Mouse (Mus musculus) G1E (cell line): ENCODE results near the gene Zfp46. TPM values are rescaled to one million over a fixed set of nuclear protein-coding genes. Genes with fewer than 3 reads are reported as not detected.

ENCODE experiments used
- ATAC-seq: 2 replicates; pipeline ENCODE4 v1.8.0; 2016; ENCODE audit warnings: mild to moderate bottlenecking; ENCODE audit not compliant: insufficient number of reproducible peaks, poor library complexity, low FRiP score, severe bottlenecking; ENCODE audit errors: extremely low read depth
- DNase-seq: peaks from one replicate; pipeline ENCODE4 v3.0.0; 2012; ENCODE audit warnings: low spot score
- H3K27me3 ChIP-seq: 2 replicates; pipeline ENCODE4 v1.6.1; 2012; ENCODE audit warnings: mild to moderate bottlenecking, low read length, inconsistent platforms; ENCODE audit not compliant: insufficient read depth
- H3K36me3 ChIP-seq: replicated peaks from 2 replicates; pipeline ENCODE3; 2012; ENCODE audit warnings: mild to moderate bottlenecking, inconsistent platforms
- H3K4me1 ChIP-seq: 2 replicates; pipeline ENCODE4 v1.6.1; 2012; ENCODE audit warnings: low read depth, low read length, inconsistent platforms, mixed read lengths; ENCODE audit not compliant: insufficient read depth
- H3K4me3 ChIP-seq: 2 replicates; pipeline ENCODE4 v1.5.1; 2012; ENCODE audit warnings: low read depth, mild to moderate bottlenecking, inconsistent platforms, low read length, moderate library complexity, mixed read lengths
- H3K9me3 ChIP-seq: replicated peaks from 2 replicates; pipeline ENCODE4 v1.6.1; 2012; ENCODE audit warnings: inconsistent platforms
- CTCF ChIP-seq: IDR thresholded peaks from 2 replicates; pipeline ENCODE4 v1.5.1; 2012; ENCODE audit warnings: low read depth, low read length, inconsistent platforms, mixed read lengths
- GATA1 ChIP-seq: IDR thresholded peaks from 2 replicates; pipeline ENCODE4 v1.6.1; 2012; ENCODE audit warnings: borderline replicate concordance, low read length, inconsistent platforms, mixed read lengths
- GATA2 ChIP-seq: IDR thresholded peaks from 2 replicates; pipeline ENCODE4 v1.6.1; 2012; ENCODE audit warnings: low read depth, low read length, inconsistent platforms, borderline replicate concordance
- POLR2AphosphoS5 ChIP-seq: IDR thresholded peaks from 2 replicates; pipeline ENCODE4 v1.6.1; 2012; ENCODE audit warnings: low read depth, low read length, inconsistent platforms; ENCODE audit not compliant: insufficient replicate concordance
- TAL1 ChIP-seq: conservative IDR thresholded peaks from 2 replicates; pipeline ENCODE4 v1.6.1; 2012; ENCODE audit warnings: low read depth, low read length, inconsistent platforms, mixed read lengths
- polyA plus RNA-seq: library from polyadenylated mRNA; stranded (reverse); fragments of >175 nt; gene quantifications from 2 replicates; pipeline ENCODE4 v1.2.3, GENCODE M21; 2012
- total RNA-seq, 2 experiments: library from RNA; stranded (forward) in 1 of 2; stranded (reverse) in 1 of 2; fragments of 200-1000 nt in 1 of 2; fragments of >200 nt in 1 of 2; fragmentation: Nextera tagmentation in 1 of 2; gene quantifications; 2 replicates each; pipeline ENCODE4 v1.2.3; 2014 to 2017

The Zfp46 gene
- total and polyA plus RNA-seq, 3 experiments = 6.1 to 19.9 (median 13.9) TPM

DNA sequence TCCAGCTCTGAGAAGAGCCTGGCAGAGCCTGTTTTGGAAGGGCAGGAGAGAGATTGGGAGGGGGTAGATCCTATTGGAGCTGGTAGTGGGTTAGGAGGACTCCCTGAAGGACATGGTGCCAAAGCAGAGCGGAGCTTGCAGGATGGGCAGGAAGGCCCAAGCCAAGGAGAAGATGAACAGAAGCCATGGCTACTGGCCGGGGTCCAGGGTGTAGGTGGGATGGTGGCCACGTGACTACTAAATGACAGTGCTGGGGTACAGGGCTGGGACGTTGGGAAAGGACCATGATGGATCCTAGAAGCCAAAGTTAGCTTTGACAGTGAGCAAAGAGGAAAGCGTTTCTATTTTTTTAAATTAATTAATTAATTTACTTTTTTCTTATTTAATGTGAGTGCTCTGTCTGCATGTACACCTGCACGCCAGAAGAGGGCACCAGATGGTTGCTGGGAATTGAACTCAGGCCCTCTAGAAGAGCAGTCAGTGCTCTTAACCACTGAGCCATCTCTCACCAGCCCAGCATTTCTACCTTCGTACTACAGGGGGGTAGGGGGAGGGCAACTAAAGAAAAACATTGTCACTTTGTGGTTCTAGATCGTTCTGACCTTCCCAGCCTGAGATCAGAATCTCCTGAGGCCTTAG lies 42.3 kb upstream of the Zfp46 start:
- H3K27me3 ChIP-seq = peaks cover 71% of the 10 kb centered on the region
- DNase-seq = no peak
- H3K4me1 ChIP-seq = peaks cover 4% of the 10 kb centered on the region
- no peaks in the 10 kb centered on the region for H3K9me3 ChIP-seq
- H3K36me3 ChIP-seq = no peaks in the 10 kb centered on the region
- H3K4me3 ChIP-seq = no peak overlapping the region
- no peak for TF ChIP-seq TAL1
- no peak for TF ChIP-seq GATA1
- TF ChIP-seq POLR2AphosphoS5 = no peak
- no peak for TF ChIP-seq CTCF
- TF ChIP-seq GATA2 = no peak
- ATAC-seq = no peak

DNA sequence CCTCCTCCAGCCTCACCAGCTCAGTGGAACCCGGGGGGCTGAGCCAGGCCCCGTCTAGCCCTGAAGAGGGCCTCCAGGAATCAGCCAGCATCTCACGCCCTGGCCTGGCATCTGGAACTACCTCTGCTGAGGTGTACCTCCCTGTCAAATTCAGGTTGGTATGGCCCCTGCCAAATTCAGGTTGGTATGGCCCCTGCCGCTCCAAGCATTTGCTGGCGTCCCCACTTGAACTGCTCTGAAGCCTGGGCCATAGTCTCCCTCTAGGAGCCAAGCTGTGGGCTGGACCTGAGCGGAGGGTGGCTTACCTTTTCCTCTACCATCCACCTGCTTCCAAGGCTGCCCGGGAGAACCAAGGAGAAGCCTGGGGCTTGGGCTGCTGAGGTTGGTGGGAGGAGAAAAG lies 41.8 kb upstream of the Zfp46 start:
- Histone ChIP-seq H3K4me3 (no peak overlapping the region), H3K27me3 (peaks cover 76% of the 10 kb centered on the region), H3K9me3 (no peaks in the 10 kb centered on the region), H3K4me1 (peaks cover 7% of the 10 kb centered on the region), H3K36me3 (no peaks in the 10 kb centered on the region)
- DNase-seq = no peak
- TF ChIP-seq POLR2AphosphoS5 (no peak), TAL1 (no peak), GATA1 (no peak), CTCF (no peak), GATA2 (no peak)
- no peak for ATAC-seq

DNA sequence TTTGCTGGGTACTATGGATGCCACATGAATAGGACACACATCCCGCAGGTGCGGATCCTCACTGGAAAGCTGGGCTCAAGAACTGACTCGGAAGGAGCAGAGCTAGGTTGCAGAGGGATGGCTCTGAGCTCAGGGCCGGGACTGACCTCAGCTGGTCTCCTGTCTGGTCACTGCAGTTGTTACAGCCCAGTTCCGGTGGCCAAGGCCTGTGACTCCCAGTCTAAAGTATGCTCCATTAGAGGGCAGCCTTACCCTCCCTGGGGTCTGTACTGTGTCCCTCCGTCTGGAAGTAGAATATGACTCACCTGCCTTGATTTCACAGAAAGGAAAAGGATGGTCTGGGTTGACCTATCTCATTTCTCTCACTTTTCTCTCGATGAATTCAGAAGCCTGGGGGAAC lies 40.3 kb upstream of the Zfp46 start:
- H3K36me3 ChIP-seq = no peaks in the 10 kb centered on the region
- no peaks in the 10 kb centered on the region for H3K9me3 ChIP-seq
- H3K4me1 ChIP-seq = peaks cover 13% of the 10 kb centered on the region
- DNase-seq (no peak), ATAC-seq (no peak)
- peaks cover 80% of the 10 kb centered on the region for H3K27me3 ChIP-seq
- H3K4me3 ChIP-seq = no peak overlapping the region
- TF ChIP-seq GATA1 (no peak), TAL1 (no peak), GATA2 (no peak), CTCF (no peak), POLR2AphosphoS5 (no peak)

DNA sequence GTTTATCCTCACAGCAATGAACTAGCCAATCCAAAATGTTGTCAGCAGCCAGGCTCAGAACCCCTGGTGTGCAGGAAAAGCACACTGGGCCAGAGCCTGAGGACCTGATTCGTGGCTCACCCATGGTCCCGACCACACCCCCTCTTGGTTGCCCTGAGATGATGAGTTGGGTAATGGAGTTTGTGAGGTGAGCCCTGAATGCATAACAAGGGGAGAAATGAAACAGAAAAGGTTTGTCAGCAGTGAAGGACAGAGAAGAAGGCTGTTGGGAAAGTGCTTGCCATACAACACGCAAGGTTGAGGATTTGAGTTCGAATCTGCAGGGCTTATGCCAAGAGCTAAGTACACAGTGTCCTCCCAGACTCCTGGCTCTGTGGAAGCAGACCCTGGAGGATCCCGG lies 38.8 kb upstream of the Zfp46 start:
- DNase-seq (no peak), ATAC-seq (no peak)
- Histone ChIP-seq H3K27me3 (peaks cover 89% of the 10 kb centered on the region), H3K36me3 (no peaks in the 10 kb centered on the region), H3K4me1 (peaks cover 9% of the 10 kb centered on the region), H3K9me3 (no peaks in the 10 kb centered on the region), H3K4me3 (no peak overlapping the region)
- TF ChIP-seq GATA2 = no peak
- no peak for TF ChIP-seq GATA1
- TF ChIP-seq TAL1 = no peak

DNA sequence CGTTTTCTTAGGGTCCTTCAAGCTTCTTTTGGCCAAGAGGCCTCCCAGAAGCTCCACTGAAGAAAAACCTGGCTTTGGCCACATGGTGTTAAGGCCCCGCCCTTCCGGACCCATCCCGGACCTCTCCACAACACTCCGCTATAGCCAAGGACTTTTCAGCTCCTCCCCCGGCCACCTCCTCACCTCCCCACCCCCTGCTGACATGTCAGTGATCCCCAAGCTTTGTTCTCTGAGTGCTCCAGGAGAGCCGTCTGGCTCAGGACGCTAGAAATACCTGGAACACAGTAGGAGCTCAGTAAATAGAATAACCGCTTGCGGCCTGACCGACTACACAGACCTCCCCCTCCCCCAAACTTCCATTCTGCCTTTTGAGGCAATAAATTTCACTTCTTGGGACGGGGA lies 37.9 kb upstream of the Zfp46 start:
- H3K27me3 ChIP-seq = peaks cover 80% of the 10 kb centered on the region
- ATAC-seq (no peak), DNase-seq (no peak)
- TF ChIP-seq TAL1 (no peak), GATA1 (no peak), GATA2 (no peak), CTCF (no peak), POLR2AphosphoS5 (no peak)
- H3K9me3 ChIP-seq = no peaks in the 10 kb centered on the region
- peaks cover 9% of the 10 kb centered on the region for H3K4me1 ChIP-seq
- H3K4me3 ChIP-seq = no peak overlapping the region
- H3K36me3 ChIP-seq = no peaks in the 10 kb centered on the region

DNA sequence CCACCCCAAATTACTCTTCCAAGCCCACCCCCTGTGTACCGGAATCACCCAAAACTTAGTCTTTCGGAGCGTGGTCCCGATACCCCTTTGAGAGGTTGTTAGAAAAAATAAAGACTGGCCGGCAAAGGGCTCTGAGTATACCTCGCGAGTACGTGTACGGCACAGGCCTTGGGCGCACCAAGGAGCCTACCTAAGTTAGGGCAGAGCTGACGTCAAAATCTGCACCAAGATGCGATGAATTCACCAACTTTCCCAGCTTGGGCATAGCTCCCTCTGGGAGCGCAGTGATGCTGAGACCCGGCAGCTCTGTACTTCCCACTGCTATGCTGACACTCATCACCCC lies 37.1 kb upstream of the Zfp46 start:
- H3K9me3 ChIP-seq = no peaks in the 10 kb centered on the region
- H3K27me3 ChIP-seq = peaks cover 78% of the 10 kb centered on the region
- H3K4me3 ChIP-seq = no peak overlapping the region

More for the DNA sequence above, 37.1 kb upstream of the Zfp46 start:
- TF ChIP-seq CTCF (no peak), GATA2 (no peak), POLR2AphosphoS5 (no peak), GATA1 (no peak), TAL1 (no peak)
- DNase-seq (no peak), ATAC-seq (no peak)
- H3K4me1 ChIP-seq = peaks cover 9% of the 10 kb centered on the region
- H3K36me3 ChIP-seq = no peaks in the 10 kb centered on the region
